Mouse (Mus musculus) thymus, adult 2 months (tissue): ENCODE data around the gene Fam83e. TPM values are rescaled to one million over a fixed set of nuclear protein-coding genes. Genes with fewer than 3 reads are reported as not detected.

Source experiments
- DNase-seq: peaks from one replicate; pipeline ENCODE4 v3.0.0; 2021
- H3K27ac ChIP-seq: fragments of 200-500 bp; 2 replicates; pipeline ENCODE4 v1.5.1; 2012; ENCODE audit warnings: low read length, control low read depth; ENCODE audit not compliant: control insufficient read depth, insufficient read depth
- H3K27me3 ChIP-seq: fragments of 200-500 bp; 2 replicates; pipeline ENCODE4 v1.6.1; 2012; ENCODE audit warnings: mild to moderate bottlenecking, low read length, moderate library complexity, mixed read lengths; ENCODE audit not compliant: control insufficient read depth, insufficient read depth
- H3K36me3 ChIP-seq: fragments of 200-500 bp; 2 replicates; pipeline ENCODE4 v1.6.1; 2012; ENCODE audit warnings: mild to moderate bottlenecking, low read length, moderate library complexity; ENCODE audit not compliant: control insufficient read depth, insufficient read depth
- H3K4me1 ChIP-seq: fragments of 200-500 bp; replicated peaks from 2 replicates; pipeline ENCODE4 v1.6.1; 2012; ENCODE audit warnings: low read length; ENCODE audit not compliant: control insufficient read depth, insufficient read depth
- H3K4me3 ChIP-seq: fragments of 200-500 bp; 2 replicates; pipeline ENCODE4 v1.5.1; 2012; ENCODE audit warnings: mild to moderate bottlenecking, low read length, control low read depth, moderate library complexity; ENCODE audit not compliant: control insufficient read depth, insufficient read depth
- CTCF ChIP-seq: fragments of 200-500 bp; IDR thresholded peaks from 2 replicates; pipeline ENCODE4 v1.5.1; 2012; ENCODE audit warnings: mild to moderate bottlenecking, control low read depth, low read length, moderate library complexity, borderline replicate concordance; ENCODE audit not compliant: control insufficient read depth, poor library complexity, insufficient read depth; ENCODE audit errors: extremely low read depth
- POLR2A ChIP-seq: fragments of 200-500 bp; IDR thresholded peaks from 2 replicates; pipeline ENCODE4 v1.6.1; 2012; ENCODE audit warnings: mild to moderate bottlenecking, low read length, control low read depth, moderate library complexity; ENCODE audit not compliant: control insufficient read depth, poor library complexity, insufficient read depth; ENCODE audit errors: extremely low read depth
- WGBS: fragments of 180-500 bp; shearing (Covaris S2); methylation state at CpG from one replicate; pipeline ENCODE4 v1.1.7; 2018; 5-methylcytosine and 5-hydroxymethylcytosine counted together
- polyA plus RNA-seq: library from polyadenylated mRNA; depleted of rRNA; stranded (reverse); fragments of >200 nt; gene quantifications from 2 replicates; pipeline ENCODE4 v1.2.3, GENCODE M21; 2012

Gene Fam83e
- polyA plus RNA-seq, 1 experiment: 1.7 TPM

DNA sequence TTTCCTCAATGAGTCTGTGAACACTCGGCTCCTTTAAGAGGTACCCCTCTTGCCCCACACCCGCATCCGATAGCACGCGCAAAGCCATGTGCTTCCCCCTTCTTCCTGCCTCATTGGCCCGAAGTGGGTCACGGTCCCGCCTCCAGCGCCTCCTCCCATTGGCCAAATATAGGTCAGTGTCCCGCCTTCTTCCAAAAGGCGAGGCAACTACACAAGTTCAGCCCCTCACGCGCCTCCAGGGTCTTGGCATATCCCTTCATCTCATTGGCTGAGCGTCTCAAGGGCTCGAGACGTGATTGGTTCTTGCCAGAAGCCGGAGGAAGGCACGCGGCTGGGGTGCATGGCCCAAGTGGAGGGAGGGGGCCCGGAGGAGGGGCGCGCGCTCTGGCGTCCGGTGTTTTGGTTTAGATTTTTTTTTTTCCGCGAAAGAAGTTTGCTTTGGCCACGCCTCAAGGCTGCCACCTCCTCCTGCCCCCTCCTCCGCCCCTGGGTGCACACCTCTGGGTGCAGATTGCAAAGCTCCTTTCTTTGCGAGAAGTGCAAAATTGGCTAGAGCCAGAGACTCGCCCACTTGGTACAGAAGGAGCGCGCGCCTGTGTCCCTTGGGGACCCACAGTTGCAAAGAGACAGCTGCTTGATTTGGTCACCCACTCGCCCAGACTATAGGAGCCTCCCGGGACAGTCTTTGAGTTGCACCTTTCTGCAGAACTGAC, 16.1 kb upstream of the Fam83e start, which contains the start of gene Dbp:
Gene Dbp (plus strand): TSS at position 359 of the 713 bp plus-strand sequence.
- Histone ChIP-seq H3K36me3 (no peaks in the 10 kb centered on the region), H3K27ac (peak within 1 kb of the TSS; percentile 57), H3K27me3 (peaks cover 8% of the 10 kb centered on the region; the same call in 1 of the 2 replicates), H3K4me1 (peaks cover 50% of the 10 kb centered on the region), H3K4me3 (peak within 1 kb of the TSS; percentile 53)
- peak; percentile 99 for DNase-seq
- TF ChIP-seq CTCF (no peak; the same call in 1 of the 2 replicates), POLR2A (peak; percentile 76)
- under 1% methylated on average over 36 of the region's 36 CpGs for WGBS

DNA sequence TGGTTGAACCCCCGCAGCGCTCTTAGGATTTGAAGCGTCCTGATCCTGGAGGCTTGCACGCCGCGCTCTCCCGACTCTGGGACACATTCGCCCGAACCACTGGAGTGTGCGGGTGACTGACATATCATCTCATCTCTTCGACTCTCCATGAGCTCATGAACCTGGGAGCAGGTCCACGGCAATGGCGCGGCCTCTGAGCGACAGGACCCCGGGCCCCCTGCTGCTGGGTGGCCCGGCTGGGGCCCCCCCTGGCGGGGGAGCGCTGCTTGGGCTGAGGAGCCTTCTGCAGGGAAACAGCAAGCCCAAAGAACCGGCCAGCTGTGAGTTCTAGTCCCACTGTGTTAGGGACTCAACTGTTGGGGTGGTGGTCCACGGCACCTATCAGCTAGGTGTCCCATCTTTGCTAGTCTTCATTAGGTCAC, 15.6 kb upstream of the Fam83e start:
- Histone ChIP-seq H3K4me1 (peaks cover 44% of the 10 kb centered on the region), H3K27me3 (peaks cover 2% of the 10 kb centered on the region; the same call in 1 of the 2 replicates), H3K4me3 (peak overlapping the region; percentile 53), H3K27ac (peak overlapping the region; percentile 57), H3K36me3 (peaks cover under 1% of the 10 kb centered on the region; the same call in 1 of the 2 replicates)
- TF ChIP-seq CTCF (0 out of 2 replicates have a peak, but pooled peaks have one; percentile 35), POLR2A (no peak)
- under 1% methylated on average over 21 of the region's 21 CpGs for WGBS
- DNase-seq: peak; percentile 49

DNA sequence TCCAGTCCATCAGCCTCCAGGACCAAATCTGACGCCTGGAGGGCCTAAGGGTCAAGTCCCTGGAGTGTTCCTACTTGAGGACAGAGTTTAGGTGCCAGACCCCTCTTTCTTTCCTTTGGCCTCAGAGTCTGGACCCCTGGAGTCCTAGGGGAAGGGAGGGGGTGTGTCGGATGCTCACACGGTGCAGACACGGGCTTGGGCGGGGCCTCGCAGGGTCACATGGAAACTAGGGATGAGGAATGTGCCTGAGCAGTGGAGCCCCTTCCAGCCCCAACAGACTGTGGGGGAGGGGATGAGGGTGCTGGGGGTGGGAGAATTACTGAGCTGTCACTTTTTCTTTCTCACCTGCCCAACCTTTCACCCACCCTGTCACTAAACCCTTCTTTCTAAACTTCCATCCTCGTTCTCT, 15.1 kb upstream of the Fam83e start:
- no peak for TF ChIP-seq POLR2A
- no peak for TF ChIP-seq CTCF
- Histone ChIP-seq H3K27ac (peak overlapping the region; percentile 57), H3K4me1 (peaks cover 42% of the 10 kb centered on the region), H3K36me3 (peaks cover 5% of the 10 kb centered on the region), H3K4me3 (peak overlapping the region; percentile 53), H3K27me3 (no peaks in the 10 kb centered on the region)
- WGBS: 2% methylated on average over 7 of the region's 7 CpGs
- DNase-seq: peak; percentile 54

DNA sequence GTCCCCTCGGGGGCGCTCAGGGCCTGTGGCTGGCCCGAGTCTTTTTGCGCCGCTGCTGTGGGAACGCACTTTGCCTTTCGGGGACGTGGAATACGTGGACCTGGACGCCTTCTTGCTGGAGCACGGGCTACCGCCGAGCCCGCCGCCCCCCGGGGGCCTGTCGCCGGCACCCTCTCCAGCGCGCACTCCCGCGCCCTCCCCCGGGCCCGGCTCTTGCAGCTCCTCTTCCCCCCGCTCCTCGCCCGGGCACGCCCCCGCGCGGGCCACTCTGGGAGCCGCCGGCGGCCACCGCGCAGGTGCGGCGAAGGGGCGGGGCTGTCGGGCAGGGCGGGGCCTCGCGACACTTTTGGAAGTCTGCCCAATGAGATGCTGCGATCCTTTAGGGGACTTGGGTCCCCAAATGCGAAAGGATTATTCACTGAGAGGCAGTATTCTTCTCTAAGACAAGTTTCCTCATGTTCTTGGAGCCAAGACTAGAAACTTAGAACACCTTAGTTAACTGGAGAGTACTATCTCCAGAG, 14.2 kb upstream of the Fam83e start:
- no peaks in the 10 kb centered on the region for H3K27me3 ChIP-seq
- TF ChIP-seq POLR2A (peak; percentile 82), CTCF (0 out of 2 replicates have a peak, but pooled peaks have one; percentile 36)
- peak overlapping the region; percentile 67 for H3K27ac ChIP-seq
- H3K36me3 ChIP-seq: peaks cover 8% of the 10 kb centered on the region
- under 1% methylated on average over 45 of the region's 45 CpGs for WGBS
- peak overlapping the region; percentile 53 for H3K4me3 ChIP-seq
- peaks cover 42% of the 10 kb centered on the region for H3K4me1 ChIP-seq
- peak; percentile 91 for DNase-seq

DNA sequence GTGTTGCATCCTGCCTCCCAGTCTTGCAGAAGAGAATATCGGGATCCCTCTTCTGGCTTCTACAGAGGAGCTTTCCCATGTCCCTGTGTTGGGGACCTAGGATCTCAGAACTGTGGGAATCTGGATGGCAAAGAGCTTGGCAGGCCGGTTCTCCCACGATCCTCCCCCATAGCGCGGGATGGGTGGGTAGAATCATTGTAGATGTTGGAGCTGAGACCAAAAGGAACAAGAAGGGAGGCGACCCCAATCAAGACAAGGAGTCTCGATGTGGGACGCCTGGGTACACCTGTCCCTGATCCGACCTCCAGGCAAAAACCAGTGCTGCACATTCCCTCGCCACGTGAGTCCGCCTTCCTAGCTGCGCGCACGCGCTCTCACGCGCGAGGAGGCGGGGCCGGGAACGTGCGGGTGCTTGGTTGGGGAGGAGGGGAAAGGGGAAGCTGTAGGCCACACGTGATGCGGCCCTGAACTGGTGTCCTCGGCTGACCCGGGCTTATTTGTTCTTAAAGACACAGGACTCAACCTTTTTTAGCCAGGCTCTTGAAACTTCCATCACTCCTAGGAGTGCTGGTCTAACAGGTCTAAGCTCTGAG, 13.5 kb upstream of the Fam83e start:
- WGBS: 0% methylated on average over 27 of the region's 27 CpGs
- Histone ChIP-seq H3K4me1 (peaks cover 42% of the 10 kb centered on the region), H3K27ac (peak overlapping the region; percentile 67), H3K4me3 (peak overlapping the region; percentile 21), H3K36me3 (peaks cover 8% of the 10 kb centered on the region), H3K27me3 (no peaks in the 10 kb centered on the region)
- peak; percentile 91 for DNase-seq
- peak; percentile 28; the same call in 1 of the 2 replicates for TF ChIP-seq CTCF
- 0 out of 2 replicates have a peak, but pooled peaks have one; percentile 38 for TF ChIP-seq POLR2A

DNA sequence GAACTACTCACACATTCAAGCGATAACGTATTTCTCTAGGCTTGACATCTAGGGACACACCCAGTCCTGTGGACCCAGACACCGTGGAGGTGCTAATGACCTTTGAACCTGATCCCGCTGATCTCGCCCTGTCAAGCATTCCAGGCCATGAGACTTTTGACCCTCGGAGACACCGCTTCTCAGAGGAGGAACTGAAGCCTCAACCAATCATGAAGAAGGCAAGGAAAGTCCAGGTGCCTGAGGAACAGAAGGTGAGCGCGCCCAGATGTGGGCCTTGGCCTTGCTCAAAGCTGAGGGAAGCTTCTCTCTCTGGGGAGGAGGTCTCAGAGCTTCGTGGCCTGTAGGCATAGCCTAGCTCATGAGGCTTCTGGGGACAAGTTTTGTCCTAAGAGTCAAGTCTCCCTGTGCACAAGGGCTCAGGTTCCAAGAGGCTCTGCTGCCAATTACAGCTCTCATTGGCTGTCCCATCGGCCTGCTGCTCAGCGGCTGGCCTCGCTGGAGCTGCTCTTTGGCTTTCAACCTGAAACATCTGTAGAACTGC, 12.7 kb upstream of the Fam83e start:
- DNase-seq: no peak
- Histone ChIP-seq H3K27ac (peak overlapping the region; percentile 59), H3K4me3 (peak overlapping the region; percentile 7; the same call in 1 of the 2 replicates), H3K4me1 (peaks cover 42% of the 10 kb centered on the region), H3K36me3 (peaks cover 8% of the 10 kb centered on the region), H3K27me3 (no peaks in the 10 kb centered on the region)
- TF ChIP-seq POLR2A (no peak), CTCF (0 out of 2 replicates have a peak, but pooled peaks have one; percentile 7)
- WGBS: 26% methylated on average over 13 of the region's 13 CpGs
